Mouse (Mus musculus): ENCODE data around the gene Abcf2. TPM values are rescaled to one million over a fixed set of nuclear protein-coding genes. Genes with fewer than 3 reads are reported as not detected.
"Not testable (repeated sequence)": the region's sequence is repeated elsewhere in the genome, so short reads cannot be mapped to it uniquely, and the experiment has no call there.

The Abcf2 gene
- polyA plus RNA-seq, 1 experiment: 40.2 TPM

- TF ChIP-seq POLR2A (IDR thresholded peaks at IDR 0.05; ENCODE audit: low read depth, low read length): no peak
- TF ChIP-seq CTCF (conservative IDR thresholded peaks at IDR 0.05; ENCODE audit: insufficient read depth, insufficient read length, low read depth, low read length): no peak
- Histone ChIP-seq H3K27me3 (replicated peaks; ENCODE audit: control insufficient read depth, insufficient read depth, low read length) (no peaks in the 10 kb centered on the region), H3K4me3 (ENCODE audit: insufficient read depth, low read depth, low read length) (peak overlapping the region; percentile 70), H3K27ac (ENCODE audit: insufficient read depth, low read depth, low read length) (peak overlapping the region; percentile 89), H3K4me1 (ENCODE audit: control insufficient read depth, insufficient read depth, low read length) (peaks cover 9% of the 10 kb centered on the region; the same call in 1 of the 2 replicates), H3K36me3 (ENCODE audit: control insufficient read depth, insufficient read depth, low read length) (no peaks in the 10 kb centered on the region)
- 48% methylated on average over 6 of the region's 6 CpGs for WGBS
- DNase-seq: no peak
Measured at GRCm38 (mm10) chr5:24578109-24578963, 1.1 kb upstream of the Abcf2 start.

DNA sequence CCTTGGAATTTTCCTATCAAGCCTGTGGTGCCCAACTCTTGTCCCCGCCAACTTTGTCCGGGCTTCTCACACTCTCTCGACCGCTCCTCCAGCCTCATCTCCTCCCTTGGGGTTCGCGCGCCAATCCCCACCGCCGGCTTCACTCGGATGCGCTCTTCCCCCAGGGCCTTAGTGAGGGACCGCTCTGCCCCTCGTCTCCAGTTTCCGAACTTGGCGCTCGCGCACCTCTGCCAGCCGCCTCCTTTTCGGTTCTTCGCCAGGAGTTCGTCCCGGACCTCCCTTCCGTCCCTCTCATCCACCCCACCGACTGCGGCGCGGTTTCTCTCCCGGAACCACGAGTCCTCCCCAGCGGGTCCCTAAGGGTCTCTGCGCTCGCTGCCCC lies 475 bp downstream of the Abcf2 start:
- no peaks in the 10 kb centered on the region for H3K27me3 ChIP-seq (replicated peaks; ENCODE audit: control insufficient read depth, insufficient read depth, low read length)
- H3K36me3 ChIP-seq (ENCODE audit: control insufficient read depth, insufficient read depth, low read length): no peaks in the 10 kb centered on the region
- peaks cover 9% of the 10 kb centered on the region; the same call in 1 of the 2 replicates for H3K4me1 ChIP-seq (ENCODE audit: control insufficient read depth, insufficient read depth, low read length)
- WGBS: under 1% methylated on average over 32 of the region's 32 CpGs
- no peak for DNase-seq
- H3K27ac ChIP-seq (ENCODE audit: insufficient read depth, low read depth, low read length): no peak overlapping the region
- peak overlapping the region; percentile 67 for H3K4me3 ChIP-seq (ENCODE audit: insufficient read depth, low read depth, low read length)
- no peak for TF ChIP-seq POLR2A (IDR thresholded peaks at IDR 0.05; ENCODE audit: low read depth, low read length)
- no peak for TF ChIP-seq CTCF (conservative IDR thresholded peaks at IDR 0.05; ENCODE audit: insufficient read depth, insufficient read length, low read depth, low read length)

DNA sequence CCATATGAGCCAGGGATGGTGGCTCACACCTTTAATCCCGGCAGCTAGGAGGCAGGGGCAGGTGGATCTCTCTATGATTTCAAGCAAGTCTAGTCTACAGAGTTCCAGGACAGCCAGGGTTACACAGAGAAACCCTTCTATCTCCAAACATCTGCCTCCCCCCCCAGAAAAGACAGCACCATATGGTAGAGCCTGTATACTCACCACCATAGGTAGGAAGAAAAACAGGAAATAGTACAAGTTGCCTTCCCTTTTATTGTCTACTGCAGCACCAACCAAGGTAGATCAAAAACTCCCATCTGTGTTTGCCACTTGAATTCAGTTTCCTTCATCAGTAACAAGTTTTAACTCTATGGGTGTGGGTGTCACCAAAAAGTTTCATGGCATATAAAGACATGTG lies 1.3 kb downstream of the Abcf2 start:
- Histone ChIP-seq H3K27me3 (replicated peaks; ENCODE audit: control insufficient read depth, insufficient read depth, low read length) (no peaks in the 10 kb centered on the region), H3K4me1 (ENCODE audit: control insufficient read depth, insufficient read depth, low read length) (peaks cover 9% of the 10 kb centered on the region; the same call in 1 of the 2 replicates), H3K36me3 (ENCODE audit: control insufficient read depth, insufficient read depth, low read length) (no peaks in the 10 kb centered on the region), H3K4me3 (ENCODE audit: insufficient read depth, low read depth, low read length) (no peak overlapping the region), H3K27ac (ENCODE audit: insufficient read depth, low read depth, low read length) (no peak overlapping the region)
- 82% methylated on average over 1 of the region's 1 CpGs for WGBS
- no peak for DNase-seq
- TF ChIP-seq POLR2A (IDR thresholded peaks at IDR 0.05; ENCODE audit: low read depth, low read length) (no peak), CTCF (conservative IDR thresholded peaks at IDR 0.05; ENCODE audit: insufficient read depth, insufficient read length, low read depth, low read length) (no peak)

DNA sequence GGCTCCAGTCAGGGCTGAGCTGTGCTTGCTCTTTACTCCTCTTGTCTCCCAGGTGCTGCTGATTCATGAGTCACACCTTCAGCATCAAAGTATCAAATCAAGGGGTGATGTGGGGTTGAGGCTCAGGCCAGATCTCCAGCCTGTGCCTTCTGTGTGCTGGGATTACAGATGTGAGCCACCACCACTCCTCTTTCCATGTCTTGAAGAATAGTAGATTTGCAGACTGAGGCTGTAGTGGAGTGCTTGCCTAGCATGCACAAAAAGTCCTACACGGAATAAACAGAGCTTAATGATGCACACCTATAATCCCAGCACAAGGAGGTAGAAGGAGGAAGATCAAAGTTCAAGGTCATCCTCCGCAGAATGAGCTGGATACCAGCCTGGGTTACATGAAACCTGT lies 20.6 kb downstream of the Abcf2 start, which contains the start of gene 4931409K22Rik:
TSS of gene 4931409K22Rik (minus strand) at position 101 of the 400 bp plus-strand sequence.
- Histone ChIP-seq H3K4me1 (ENCODE audit: control insufficient read depth, insufficient read depth, low read length) (no peaks in the 10 kb centered on the region), H3K27me3 (replicated peaks; ENCODE audit: control insufficient read depth, insufficient read depth, low read length) (no peaks in the 10 kb centered on the region), H3K4me3 (ENCODE audit: insufficient read depth, low read depth, low read length) (no peak within 1 kb of the TSS), H3K27ac (ENCODE audit: insufficient read depth, low read depth, low read length) (no peak within 1 kb of the TSS), H3K36me3 (ENCODE audit: control insufficient read depth, insufficient read depth, low read length) (no peaks in the 10 kb centered on the region)
- TF ChIP-seq POLR2A (IDR thresholded peaks at IDR 0.05; ENCODE audit: low read depth, low read length) (no peak), CTCF (conservative IDR thresholded peaks at IDR 0.05; ENCODE audit: insufficient read depth, insufficient read length, low read depth, low read length) (no peak)
- whole genome bisulfite sequencing: 75% methylated on average over 2 of the region's 2 CpGs
- DNase-seq: no peak

DNA sequence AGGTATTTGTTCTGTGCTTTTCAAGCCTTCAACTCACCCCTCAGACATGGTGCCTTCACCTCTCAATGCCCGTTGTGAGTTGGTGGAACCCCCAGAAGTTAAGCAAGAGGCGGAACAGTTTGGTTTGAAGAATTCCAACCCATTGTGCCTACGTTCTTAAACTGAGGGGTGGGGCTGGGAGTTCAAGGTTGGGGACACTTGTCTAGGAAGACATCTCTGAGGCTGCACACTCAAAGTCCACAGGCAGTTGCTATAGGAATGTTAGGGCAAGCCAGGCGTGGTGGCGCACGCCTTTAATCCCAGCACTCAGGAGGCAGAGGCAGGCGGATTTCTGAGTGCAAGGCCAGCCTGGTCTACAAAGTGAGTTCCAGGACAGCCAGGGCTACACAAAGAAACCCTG lies 21.9 kb downstream of the Abcf2 start:
- WGBS: 98% methylated on average over 7 of the region's 7 CpGs
- H3K36me3 ChIP-seq (ENCODE audit: control insufficient read depth, insufficient read depth, low read length); H3K27me3 ChIP-seq (replicated peaks; ENCODE audit: control insufficient read depth, insufficient read depth, low read length); DNase-seq; H3K4me3 ChIP-seq (ENCODE audit: insufficient read depth, low read depth, low read length); H3K27ac ChIP-seq (ENCODE audit: insufficient read depth, low read depth, low read length); H3K4me1 ChIP-seq (ENCODE audit: control insufficient read depth, insufficient read depth, low read length): not testable (repeated sequence)

- TF ChIP-seq POLR2A (IDR thresholded peaks at IDR 0.05; ENCODE audit: low read depth, low read length): no peak
- TF ChIP-seq CTCF (conservative IDR thresholded peaks at IDR 0.05; ENCODE audit: insufficient read depth, insufficient read length, low read depth, low read length): no peak
- WGBS: 66% methylated on average over 5 of the region's 5 CpGs
- H3K4me3 ChIP-seq (ENCODE audit: insufficient read depth, low read depth, low read length): no peak overlapping the region
- DNase-seq: no peak
- H3K27ac ChIP-seq (ENCODE audit: insufficient read depth, low read depth, low read length): no peak overlapping the region
- no peaks in the 10 kb centered on the region for H3K36me3 ChIP-seq (ENCODE audit: control insufficient read depth, insufficient read depth, low read length)
- no peaks in the 10 kb centered on the region for H3K27me3 ChIP-seq (replicated peaks; ENCODE audit: control insufficient read depth, insufficient read depth, low read length)
- H3K4me1 ChIP-seq (ENCODE audit: control insufficient read depth, insufficient read depth, low read length): no peaks in the 10 kb centered on the region
Measured at GRCm38 (mm10) chr5:24553621-24554244, 23.5 kb downstream of the Abcf2 start.

GRCm38 (mm10) chr5:24551317-24551688 lies 26.0 kb downstream of the Abcf2 start:
- Histone ChIP-seq H3K4me1 (ENCODE audit: control insufficient read depth, insufficient read depth, low read length) (no peaks in the 10 kb centered on the region), H3K36me3 (ENCODE audit: control insufficient read depth, insufficient read depth, low read length) (no peaks in the 10 kb centered on the region), H3K27ac (ENCODE audit: insufficient read depth, low read depth, low read length) (no peak overlapping the region), H3K4me3 (ENCODE audit: insufficient read depth, low read depth, low read length) (no peak overlapping the region), H3K27me3 (replicated peaks; ENCODE audit: control insufficient read depth, insufficient read depth, low read length) (no peaks in the 10 kb centered on the region)
- TF ChIP-seq CTCF (conservative IDR thresholded peaks at IDR 0.05; ENCODE audit: insufficient read depth, insufficient read length, low read depth, low read length): no peak
- no peak for TF ChIP-seq POLR2A (IDR thresholded peaks at IDR 0.05; ENCODE audit: low read depth, low read length)
- WGBS: 49% methylated on average over 2 of the region's 2 CpGs
- DNase-seq: no peak

Data from kidney, adult 2 months (tissue).